Mouse (Mus musculus) kidney, adult 2 months (tissue): ENCODE data around the gene Pcsk6. TPM values are rescaled to one million over a fixed set of nuclear protein-coding genes. Genes with fewer than 3 reads are reported as not detected.

Experiments used
- DNase-seq: peaks from one replicate; pipeline ENCODE4 v3.0.0; 2021
- H3K27ac ChIP-seq: fragments of 200-500 bp; 2 replicates; pipeline ENCODE4 v1.5.1; 2012; ENCODE audit warnings: low read depth, low read length, control low read depth, inconsistent platforms; ENCODE audit not compliant: insufficient read depth
- H3K27me3 ChIP-seq: fragments of 200-500 bp; replicated peaks from 2 replicates; pipeline ENCODE4 v1.6.1; 2012; ENCODE audit warnings: mild to moderate bottlenecking, moderate library complexity, low read length, inconsistent platforms; ENCODE audit not compliant: control insufficient read depth, insufficient read depth
- H3K36me3 ChIP-seq: fragments of 200-500 bp; 2 replicates; pipeline ENCODE4 v1.6.1; 2012; ENCODE audit warnings: mild to moderate bottlenecking, moderate library complexity, low read length, inconsistent platforms; ENCODE audit not compliant: control insufficient read depth, insufficient read depth
- H3K4me1 ChIP-seq: fragments of 200-500 bp; 2 replicates; pipeline ENCODE4 v1.6.1; 2011; ENCODE audit warnings: low read length; ENCODE audit not compliant: control insufficient read depth, insufficient read depth
- H3K4me3 ChIP-seq: fragments of 200-500 bp; 2 replicates; pipeline ENCODE4 v1.5.1; 2011; ENCODE audit warnings: mild to moderate bottlenecking, low read depth, low read length, control low read depth; ENCODE audit not compliant: insufficient read depth
- CTCF ChIP-seq: fragments of 200-500 bp; conservative IDR thresholded peaks from 2 replicates; pipeline ENCODE4 v1.5.1; 2011; ENCODE audit warnings: low read depth, mild to moderate bottlenecking, control low read depth, low read length, moderate library complexity, mixed read lengths; ENCODE audit not compliant: insufficient read depth, insufficient read length
- POLR2A ChIP-seq: fragments of 200-500 bp; IDR thresholded peaks from one replicate; pipeline ENCODE4 v1.6.1; 2011; ENCODE audit warnings: low read depth, low read length, control low read depth
- WGBS: fragments of 180-500 bp; shearing (Covaris S2); methylation state at CpG from one replicate; pipeline ENCODE4 v1.1.7; 2018; 5-methylcytosine and 5-hydroxymethylcytosine counted together
- polyA plus RNA-seq: library from polyadenylated mRNA; depleted of rRNA; stranded (reverse); fragments of >200 nt; gene quantifications from 2 replicates; pipeline ENCODE4 v1.2.3, GENCODE M21; 2012

Gene Pcsk6
- polyA plus RNA-seq, 1 experiment: 25.0 TPM

- no peaks in the 10 kb centered on the region for H3K27me3 ChIP-seq
- TF ChIP-seq CTCF: no peak
- no peak for TF ChIP-seq POLR2A
- H3K27ac ChIP-seq: no peak overlapping the region
- peak overlapping the region; percentile 63 for H3K4me3 ChIP-seq
- WGBS: 36% methylated on average over 5 of the region's 5 CpGs
- H3K4me1 ChIP-seq: no peaks in the 10 kb centered on the region; the same call in 1 of the 2 replicates
- no peaks in the 10 kb centered on the region; the same call in 1 of the 2 replicates for H3K36me3 ChIP-seq
- no peak for DNase-seq
These were observed 218.7 kb downstream of the Pcsk6 start for GRCm38 (mm10) chr7:66080231-66080613.

GRCm38 (mm10) chr7:66083757-66084156 is 222.2 kb downstream of the Pcsk6 start:
- TF ChIP-seq POLR2A (no peak), CTCF (no peak)
- no peak for DNase-seq
- H3K36me3 ChIP-seq: peaks cover 9% of the 10 kb centered on the region; the same call in 1 of the 2 replicates
- H3K27ac ChIP-seq: no peak overlapping the region
- H3K27me3 ChIP-seq: no peaks in the 10 kb centered on the region
- no peak overlapping the region for H3K4me3 ChIP-seq
- no peaks in the 10 kb centered on the region; the same call in 1 of the 2 replicates for H3K4me1 ChIP-seq
- WGBS: 73% methylated on average over 6 of the region's 6 CpGs

- TF ChIP-seq CTCF: no peak
- no peak for TF ChIP-seq POLR2A
These were observed 223.0 kb downstream of the Pcsk6 start for GRCm38 (mm10) chr7:66084546-66084945.

GRCm38 (mm10) chr7:66087652-66088051 is 226.1 kb downstream of the Pcsk6 start:
- no peaks in the 10 kb centered on the region; the same call in 1 of the 2 replicates for H3K4me1 ChIP-seq
- H3K27me3 ChIP-seq: no peaks in the 10 kb centered on the region
- 84% methylated on average over 4 of the region's 4 CpGs for WGBS
- peaks cover 9% of the 10 kb centered on the region; the same call in 1 of the 2 replicates for H3K36me3 ChIP-seq
- DNase-seq: no peak
- no peak overlapping the region for H3K27ac ChIP-seq
- H3K4me3 ChIP-seq: no peak overlapping the region
- TF ChIP-seq CTCF (no peak), POLR2A (no peak)

More at GRCm38 (mm10) chr7:66084546-66084945, 223.0 kb downstream of the Pcsk6 start:
- no peak for DNase-seq
- Histone ChIP-seq H3K27ac (no peak overlapping the region), H3K36me3 (peaks cover 9% of the 10 kb centered on the region; the same call in 1 of the 2 replicates), H3K27me3 (no peaks in the 10 kb centered on the region), H3K4me1 (no peaks in the 10 kb centered on the region; the same call in 1 of the 2 replicates), H3K4me3 (no peak overlapping the region)
- 52% methylated on average over 7 of the region's 7 CpGs for WGBS

- peaks cover 9% of the 10 kb centered on the region; the same call in 1 of the 2 replicates for H3K36me3 ChIP-seq
- H3K4me3 ChIP-seq: no peak overlapping the region
- WGBS: 70% methylated on average over 2 of the region's 2 CpGs
- H3K4me1 ChIP-seq: no peaks in the 10 kb centered on the region; the same call in 1 of the 2 replicates
- no peaks in the 10 kb centered on the region for H3K27me3 ChIP-seq
- H3K27ac ChIP-seq: no peak overlapping the region
- no peak for DNase-seq
- no peak for TF ChIP-seq POLR2A
- no peak for TF ChIP-seq CTCF
These were observed 226.5 kb downstream of the Pcsk6 start for GRCm38 (mm10) chr7:66088077-66088476.

GRCm38 (mm10) chr7:66090676-66091190 is 229.2 kb downstream of the Pcsk6 start:
- TF ChIP-seq CTCF: no peak
- TF ChIP-seq POLR2A: no peak
- no peaks in the 10 kb centered on the region for H3K27me3 ChIP-seq
- DNase-seq: peak; percentile 50
- no peak overlapping the region for H3K4me3 ChIP-seq
- peaks cover 7% of the 10 kb centered on the region; the same call in 1 of the 2 replicates for H3K36me3 ChIP-seq
- no peaks in the 10 kb centered on the region; the same call in 1 of the 2 replicates for H3K4me1 ChIP-seq
- WGBS: 85% methylated on average over 11 of the region's 11 CpGs
- H3K27ac ChIP-seq: no peak overlapping the region

- Histone ChIP-seq H3K27me3 (no peaks in the 10 kb centered on the region), H3K36me3 (peaks cover 7% of the 10 kb centered on the region; the same call in 1 of the 2 replicates), H3K27ac (no peak overlapping the region), H3K4me1 (no peaks in the 10 kb centered on the region; the same call in 1 of the 2 replicates), H3K4me3 (no peak overlapping the region)
- DNase-seq: no peak
- 88% methylated on average over 7 of the region's 7 CpGs for WGBS
- TF ChIP-seq POLR2A: no peak
- no peak for TF ChIP-seq CTCF
These were observed 230.0 kb downstream of the Pcsk6 start for GRCm38 (mm10) chr7:66091553-66091952.
